Mouse (Mus musculus) WW6 (cell line): Measurements from ENCODE around the gene 9930021J03Rik.

Experiments used
- DNase-seq: peaks from one replicate; pipeline ENCODE4 v3.0.0-alpha.2; 2013; ENCODE audit warnings: low read depth, low spot score

9930021J03Rik gene

GRCm38 (mm10) chr19:29810022-29810421 is 4.2 kb upstream of the 9930021J03Rik start:
- DNase-seq, result no peak

GRCm38 (mm10) chr19:29805101-29805916 is 480 bp downstream of the 9930021J03Rik start:
- peak; percentile 52 for DNase-seq

- no peak for DNase-seq
Observed at GRCm38 (mm10) chr19:29803946-29804345, 1.8 kb downstream of the 9930021J03Rik start.

- DNase-seq, result no peak
Observed at GRCm38 (mm10) chr19:29797371-29797770, 8.4 kb downstream of the 9930021J03Rik start.

DNA sequence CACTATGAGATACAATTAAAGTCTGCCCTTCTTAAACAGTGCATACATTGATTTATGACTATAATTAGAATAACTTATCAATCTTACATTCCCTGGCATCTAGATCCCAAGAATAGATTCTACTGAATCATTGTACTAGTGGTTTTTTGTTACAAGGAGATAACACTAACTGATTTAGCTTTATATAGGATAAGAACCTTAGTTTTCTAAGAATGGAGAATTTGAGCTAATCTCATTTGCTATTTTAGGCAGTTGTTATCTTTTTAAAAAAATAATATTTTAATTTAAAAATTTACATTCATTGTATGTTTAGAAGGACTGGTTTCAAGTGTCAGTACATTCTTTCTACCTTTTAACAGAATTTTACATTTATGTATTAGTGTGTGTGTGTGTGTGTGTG is 17.8 kb downstream of the 9930021J03Rik start:
- DNase-seq, result no peak

DNA sequence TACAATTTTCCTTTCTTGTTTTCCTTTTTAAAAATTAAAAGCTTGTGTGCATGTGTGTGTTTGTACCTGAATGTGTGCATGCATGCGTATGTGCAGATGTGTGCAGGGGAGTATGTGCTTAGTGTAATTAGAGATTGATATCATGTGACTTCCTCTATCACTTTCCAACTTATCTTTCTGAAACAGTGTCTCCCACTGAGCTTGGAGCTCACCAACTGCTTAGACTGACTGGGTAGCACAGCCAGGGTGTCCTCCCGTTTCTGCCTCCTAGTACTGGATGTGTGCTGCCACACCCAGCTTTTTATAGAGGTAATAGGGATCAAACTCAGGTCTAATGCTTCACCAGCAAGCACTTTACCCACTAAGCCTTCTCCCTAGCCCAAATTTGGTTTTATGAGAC is 22.9 kb downstream of the 9930021J03Rik start:
- DNase-seq, result no peak

DNA sequence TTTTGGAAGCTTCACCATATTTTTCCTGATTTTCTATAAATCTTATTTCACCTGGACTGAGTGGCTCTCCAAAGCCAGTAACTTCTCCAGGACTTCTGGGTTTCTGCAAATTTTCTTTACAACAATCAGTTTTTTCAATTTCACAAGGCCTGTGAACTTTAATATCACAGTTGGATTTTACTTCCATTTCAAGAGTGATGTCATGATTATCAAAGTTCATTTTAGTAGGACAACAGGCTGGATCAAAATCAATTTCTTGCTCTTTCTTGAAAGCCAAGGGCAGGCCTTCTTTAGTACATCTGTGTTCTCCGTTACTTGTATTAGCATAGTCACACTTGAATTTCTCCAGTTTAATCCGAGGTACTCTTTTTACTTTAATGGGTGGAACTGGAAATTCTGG is 51.9 kb downstream of the 9930021J03Rik start:
- DNase-seq, result no peak

GRCm38 (mm10) chr19:29750994-29751393 is 54.8 kb downstream of the 9930021J03Rik start:
- DNase-seq, result no peak

- DNase-seq, result no peak
Observed at GRCm38 (mm10) chr19:29743531-29743930, 62.3 kb downstream of the 9930021J03Rik start.

- no peak for DNase-seq
Observed at GRCm38 (mm10) chr19:29740661-29741060, 65.1 kb downstream of the 9930021J03Rik start.

- no peak for DNase-seq
Observed at GRCm38 (mm10) chr19:29739608-29740007, 66.2 kb downstream of the 9930021J03Rik start.

DNA sequence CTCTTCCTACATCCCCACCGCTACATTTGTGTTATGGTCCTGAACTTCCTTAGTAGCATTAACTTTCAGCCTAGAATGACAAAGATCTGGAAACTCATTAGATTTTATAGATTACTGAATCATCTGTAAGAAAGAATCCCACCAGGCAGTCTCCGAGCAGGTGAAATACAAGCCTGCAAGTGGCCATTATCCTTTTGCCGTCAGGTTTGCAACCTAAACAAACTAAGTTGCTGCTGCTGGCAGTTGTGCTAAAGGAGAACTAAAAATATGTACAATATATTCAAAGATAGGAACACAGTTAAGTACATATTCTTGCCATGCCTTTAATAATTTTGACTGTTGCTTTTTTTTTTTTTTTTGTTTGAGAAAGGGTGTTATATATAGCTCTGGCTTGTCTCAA is 70.4 kb downstream of the 9930021J03Rik start:
- DNase-seq, result no peak

- no peak for DNase-seq
Observed at GRCm38 (mm10) chr19:29718476-29718875, 87.3 kb downstream of the 9930021J03Rik start.

- DNase-seq, result no peak
Observed at GRCm38 (mm10) chr19:29717854-29718253, 87.9 kb downstream of the 9930021J03Rik start.

- no peak for DNase-seq
Observed at GRCm38 (mm10) chr19:29713451-29713850, 92.3 kb downstream of the 9930021J03Rik start.

- no peak for DNase-seq
Observed at GRCm38 (mm10) chr19:29709461-29709860, 96.3 kb downstream of the 9930021J03Rik start.

DNA sequence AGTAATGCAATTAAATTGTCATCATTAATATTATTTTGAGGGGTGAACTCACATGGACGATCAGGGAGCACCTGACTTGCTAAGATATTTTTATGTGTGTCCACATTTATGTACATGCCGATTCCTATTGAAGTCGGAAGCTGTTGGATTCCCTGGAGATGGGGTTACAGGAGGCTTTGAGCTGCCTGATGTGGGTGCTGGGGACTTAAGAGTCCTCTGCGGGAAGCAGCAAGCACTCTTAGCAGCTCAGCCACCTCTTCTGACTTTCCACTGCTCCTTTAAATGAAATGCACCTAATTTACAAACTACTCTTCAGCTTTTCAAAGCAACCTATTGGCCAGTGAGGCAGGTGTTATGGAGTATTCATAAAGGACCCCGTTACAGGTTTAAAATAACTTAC is 97.3 kb downstream of the 9930021J03Rik start:
- no peak for DNase-seq

GRCm38 (mm10) chr19:29708003-29708402 is 97.8 kb downstream of the 9930021J03Rik start:
- no peak for DNase-seq

GRCm38 (mm10) chr19:29707314-29707898 is 98.4 kb downstream of the 9930021J03Rik start:
- no peak for DNase-seq

GRCm38 (mm10) chr19:29704436-29704835 is 101.4 kb downstream of the 9930021J03Rik start:
- DNase-seq, result no peak

- no peak for DNase-seq
Observed at GRCm38 (mm10) chr19:29701707-29702106, 104.1 kb downstream of the 9930021J03Rik start.

DNA sequence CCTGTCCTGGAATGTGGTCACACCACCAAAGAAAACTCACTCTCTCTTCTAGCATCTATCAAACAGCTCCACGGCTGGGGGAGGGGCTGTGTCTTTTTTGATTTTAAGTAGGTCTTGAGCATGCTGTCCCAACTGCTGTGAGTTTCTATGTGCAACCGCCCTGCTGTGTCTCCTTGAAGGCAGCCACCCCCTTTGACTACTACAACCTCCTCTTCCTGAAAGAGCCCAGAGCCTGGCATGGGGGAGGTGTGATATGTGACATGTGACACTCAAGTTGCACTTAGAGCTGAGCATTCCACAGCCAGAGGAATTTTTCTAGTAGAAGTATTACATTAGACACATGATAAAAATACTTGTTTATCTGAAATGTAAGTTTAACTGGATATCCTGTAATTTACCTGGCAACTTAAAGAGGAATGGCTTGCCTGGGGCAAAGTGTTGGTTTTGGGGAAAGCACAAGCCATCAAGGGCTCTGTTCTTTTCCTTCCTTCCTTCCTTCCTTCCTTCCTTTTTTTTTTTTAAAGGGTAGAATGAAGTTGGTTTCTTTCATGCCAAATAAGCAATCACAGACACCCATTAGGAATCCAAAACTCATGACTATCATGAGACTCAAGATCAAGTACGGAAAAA is 108.4 kb downstream of the 9930021J03Rik start, which contains the start of gene Mlana:
TSS of gene Mlana (plus strand) at position 580 of the 630 bp plus-strand sequence.
- DNase-seq, result no peak

DNA sequence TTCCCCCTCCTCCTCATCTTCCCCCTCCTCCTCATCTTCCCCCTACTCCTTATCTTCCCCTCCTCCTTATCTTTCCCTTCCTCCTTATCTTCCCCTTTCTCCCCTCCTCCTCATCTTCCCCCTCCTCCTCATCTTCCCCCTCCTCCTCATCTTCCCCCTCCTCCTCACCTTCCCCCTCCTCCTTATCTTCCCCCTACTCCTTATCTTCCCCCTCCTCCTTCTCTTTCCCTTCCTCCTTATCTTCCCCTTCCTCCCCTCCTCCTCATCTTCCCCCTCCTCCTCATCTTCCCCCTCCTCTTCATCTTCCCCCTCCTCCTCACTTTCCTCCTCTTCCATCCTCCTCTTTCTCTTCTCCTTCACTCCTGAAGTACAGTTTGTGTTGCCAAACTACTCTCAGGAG is 108.9 kb downstream of the 9930021J03Rik start:
- DNase-seq, result no peak
